Mouse (Mus musculus): ENCODE data around the gene Galk1. TPM values are rescaled to one million over a fixed set of nuclear protein-coding genes. Genes with fewer than 3 reads are reported as not detected.

Galk1 gene
- polyA plus RNA-seq, 1 experiment, result 150 TPM

GRCm38 (mm10) chr11:116058022-116058614 lies 45.6 kb upstream of the Galk1 start:
- Histone ChIP-seq H3K36me3 (ENCODE audit: control insufficient read depth, insufficient read depth) (peaks cover 70% of the 10 kb centered on the region), H3K79me3 (ENCODE audit: low read depth) (no peaks in the 10 kb centered on the region), H3K27me3 (ENCODE audit: control insufficient read depth, insufficient read depth, insufficient read length) (no peaks in the 10 kb centered on the region), H3ac (ENCODE audit: control insufficient read depth, insufficient read length, low read depth) (no peak overlapping the region), H3K4me3 (ENCODE audit: insufficient read depth, poor library complexity, severe bottlenecking) (no peak overlapping the region), H3K79me2 (ENCODE audit: control insufficient read depth, insufficient read depth) (no peaks in the 10 kb centered on the region)
- TF ChIP-seq CEBPB (IDR thresholded peaks at IDR 0.05; ENCODE audit: low read depth) (no peak), FOSL1 (IDR thresholded peaks at IDR 0.05; ENCODE audit: insufficient read depth, low read length, poor library complexity, severe bottlenecking) (no peak), MYOG (IDR thresholded peaks at IDR 0.05; ENCODE audit: control insufficient read depth, extremely low read depth, insufficient read length) (no peak), MYOD1 (IDR thresholded peaks at IDR 0.05; ENCODE audit: control insufficient read depth, insufficient read length, low read depth) (no peak), MAX (IDR thresholded peaks at IDR 0.05) (no peak), CTCF (IDR thresholded peaks at IDR 0.05; ENCODE audit: control insufficient read depth, insufficient read depth, insufficient read length) (no peak), USF1 (IDR thresholded peaks at IDR 0.05; ENCODE audit: low read depth) (no peak)

GRCm38 (mm10) chr11:116057237-116057881 lies 44.8 kb upstream of the Galk1 start:
- no peak for TF ChIP-seq CEBPB (IDR thresholded peaks at IDR 0.05; ENCODE audit: low read depth)
- TF ChIP-seq MAX (IDR thresholded peaks at IDR 0.05), result no peak
- no peak overlapping the region for H3K4me3 ChIP-seq (ENCODE audit: insufficient read depth, poor library complexity, severe bottlenecking)
- H3K27me3 ChIP-seq (ENCODE audit: control insufficient read depth, insufficient read depth, insufficient read length), result no peaks in the 10 kb centered on the region
- H3K36me3 ChIP-seq (ENCODE audit: control insufficient read depth, insufficient read depth), result peaks cover 78% of the 10 kb centered on the region
- H3K79me2 ChIP-seq (ENCODE audit: control insufficient read depth, insufficient read depth), result no peaks in the 10 kb centered on the region
- no peaks in the 10 kb centered on the region for H3K79me3 ChIP-seq (ENCODE audit: low read depth)
- no peak overlapping the region for H3ac ChIP-seq (ENCODE audit: control insufficient read depth, insufficient read length, low read depth)

GRCm38 (mm10) chr11:116055873-116056272 lies 43.4 kb upstream of the Galk1 start:
- Histone ChIP-seq H3K79me3 (ENCODE audit: low read depth) (no peaks in the 10 kb centered on the region), H3K4me3 (ENCODE audit: insufficient read depth, poor library complexity, severe bottlenecking) (no peak overlapping the region), H3K27me3 (ENCODE audit: control insufficient read depth, insufficient read depth, insufficient read length) (no peaks in the 10 kb centered on the region), H3K79me2 (ENCODE audit: control insufficient read depth, insufficient read depth) (no peaks in the 10 kb centered on the region), H3ac (ENCODE audit: control insufficient read depth, insufficient read length, low read depth) (no peak overlapping the region), H3K36me3 (ENCODE audit: control insufficient read depth, insufficient read depth) (peaks cover 79% of the 10 kb centered on the region)
- TF ChIP-seq MYOD1 (IDR thresholded peaks at IDR 0.05; ENCODE audit: control insufficient read depth, insufficient read length, low read depth), result no peak

- no peak overlapping the region for H3K4me3 ChIP-seq (ENCODE audit: insufficient read depth, poor library complexity, severe bottlenecking)
- no peaks in the 10 kb centered on the region for H3K79me3 ChIP-seq (ENCODE audit: low read depth)
- no peaks in the 10 kb centered on the region for H3K79me2 ChIP-seq (ENCODE audit: control insufficient read depth, insufficient read depth)
- no peak for TF ChIP-seq MAX (IDR thresholded peaks at IDR 0.05)
- no peak for TF ChIP-seq USF1 (IDR thresholded peaks at IDR 0.05; ENCODE audit: low read depth)
- no peak for TF ChIP-seq CTCF (IDR thresholded peaks at IDR 0.05; ENCODE audit: control insufficient read depth, insufficient read depth, insufficient read length)
- no peak for TF ChIP-seq MYOG (IDR thresholded peaks at IDR 0.05; ENCODE audit: control insufficient read depth, extremely low read depth, insufficient read length)
- TF ChIP-seq MYOD1 (IDR thresholded peaks at IDR 0.05; ENCODE audit: control insufficient read depth, insufficient read length, low read depth), result no peak
- TF ChIP-seq FOSL1 (IDR thresholded peaks at IDR 0.05; ENCODE audit: insufficient read depth, low read length, poor library complexity, severe bottlenecking), result no peak
- TF ChIP-seq CEBPB (IDR thresholded peaks at IDR 0.05; ENCODE audit: low read depth), result no peak
- H3K27me3 ChIP-seq (ENCODE audit: control insufficient read depth, insufficient read depth, insufficient read length), result no peaks in the 10 kb centered on the region
- no peak overlapping the region for H3ac ChIP-seq (ENCODE audit: control insufficient read depth, insufficient read length, low read depth)
- peaks cover 76% of the 10 kb centered on the region for H3K36me3 ChIP-seq (ENCODE audit: control insufficient read depth, insufficient read depth)
Measured at GRCm38 (mm10) chr11:116053510-116054229, 41.2 kb upstream of the Galk1 start.

GRCm38 (mm10) chr11:116050196-116050595 lies 37.7 kb upstream of the Galk1 start:
- peaks cover 60% of the 10 kb centered on the region for H3K36me3 ChIP-seq (ENCODE audit: control insufficient read depth, insufficient read depth)
- TF ChIP-seq USF1 (IDR thresholded peaks at IDR 0.05; ENCODE audit: low read depth), result no peak
- TF ChIP-seq MYOD1 (IDR thresholded peaks at IDR 0.05; ENCODE audit: control insufficient read depth, insufficient read length, low read depth), result no peak
- no peak for TF ChIP-seq FOSL1 (IDR thresholded peaks at IDR 0.05; ENCODE audit: insufficient read depth, low read length, poor library complexity, severe bottlenecking)
- no peak for TF ChIP-seq MYOG (IDR thresholded peaks at IDR 0.05; ENCODE audit: control insufficient read depth, extremely low read depth, insufficient read length)
- TF ChIP-seq CTCF (IDR thresholded peaks at IDR 0.05; ENCODE audit: control insufficient read depth, insufficient read depth, insufficient read length), result no peak
- H3K79me3 ChIP-seq (ENCODE audit: low read depth), result peaks cover 8% of the 10 kb centered on the region
- H3K4me3 ChIP-seq (ENCODE audit: insufficient read depth, poor library complexity, severe bottlenecking), result no peak overlapping the region
- no peak overlapping the region for H3ac ChIP-seq (ENCODE audit: control insufficient read depth, insufficient read length, low read depth)
- no peaks in the 10 kb centered on the region for H3K27me3 ChIP-seq (ENCODE audit: control insufficient read depth, insufficient read depth, insufficient read length)
- H3K79me2 ChIP-seq (ENCODE audit: control insufficient read depth, insufficient read depth), result peaks cover 19% of the 10 kb centered on the region

- Histone ChIP-seq H3K27me3 (ENCODE audit: control insufficient read depth, insufficient read depth, insufficient read length) (no peaks in the 10 kb centered on the region), H3K4me3 (ENCODE audit: insufficient read depth, poor library complexity, severe bottlenecking) (no peak overlapping the region), H3ac (ENCODE audit: control insufficient read depth, insufficient read length, low read depth) (no peak overlapping the region), H3K36me3 (ENCODE audit: control insufficient read depth, insufficient read depth) (peaks cover 56% of the 10 kb centered on the region), H3K79me2 (ENCODE audit: control insufficient read depth, insufficient read depth) (peaks cover 25% of the 10 kb centered on the region), H3K79me3 (ENCODE audit: low read depth) (peaks cover 11% of the 10 kb centered on the region)
- no peak for TF ChIP-seq MYOD1 (IDR thresholded peaks at IDR 0.05; ENCODE audit: control insufficient read depth, insufficient read length, low read depth)
- no peak for TF ChIP-seq CTCF (IDR thresholded peaks at IDR 0.05; ENCODE audit: control insufficient read depth, insufficient read depth, insufficient read length)
- no peak for TF ChIP-seq MAX (IDR thresholded peaks at IDR 0.05)
- TF ChIP-seq FOSL1 (IDR thresholded peaks at IDR 0.05; ENCODE audit: insufficient read depth, low read length, poor library complexity, severe bottlenecking), result no peak
- TF ChIP-seq MYOG (IDR thresholded peaks at IDR 0.05; ENCODE audit: control insufficient read depth, extremely low read depth, insufficient read length), result no peak
- TF ChIP-seq CEBPB (IDR thresholded peaks at IDR 0.05; ENCODE audit: low read depth), result no peak
- no peak for TF ChIP-seq USF1 (IDR thresholded peaks at IDR 0.05; ENCODE audit: low read depth)
Measured at GRCm38 (mm10) chr11:116049610-116050009, 37.1 kb upstream of the Galk1 start.
